Mouse (Mus musculus) brain, embryonic 14.5 days (tissue): Measurements from ENCODE around the gene Frrs1l. TPM values are rescaled to one million over a fixed set of nuclear protein-coding genes. Genes with fewer than 3 reads are reported as not detected.

ENCODE experiments used
- DNase-seq: peaks from one replicate; pipeline ENCODE4 v3.0.0-alpha.2; 2011; ENCODE audit warnings: low read depth
- CTCF ChIP-seq: fragments of 200-500 bp; IDR thresholded peaks from 2 replicates; pipeline ENCODE4 v1.5.1; 2012; ENCODE audit warnings: inconsistent platforms, mild to moderate bottlenecking, moderate library complexity, borderline replicate concordance; ENCODE audit not compliant: insufficient read depth, insufficient read length; ENCODE audit errors: extremely low read depth
- POLR2A ChIP-seq: fragments of 200-500 bp; IDR thresholded peaks from 2 replicates; pipeline ENCODE4 v1.6.1; 2012; ENCODE audit warnings: mild to moderate bottlenecking, inconsistent platforms, borderline replicate concordance; ENCODE audit not compliant: poor library complexity, insufficient read depth, insufficient read length, severe bottlenecking; ENCODE audit errors: extremely low read depth
- polyA plus RNA-seq: library from polyadenylated mRNA; depleted of rRNA; stranded (reverse); fragments of >200 nt; gene quantifications from 2 replicates; pipeline ENCODE4 v1.2.3, GENCODE M21; 2012; rRNA removed

The Frrs1l gene
- 9.6 and 15.1 TPM in 2 replicates for polyA plus RNA-seq

DNA sequence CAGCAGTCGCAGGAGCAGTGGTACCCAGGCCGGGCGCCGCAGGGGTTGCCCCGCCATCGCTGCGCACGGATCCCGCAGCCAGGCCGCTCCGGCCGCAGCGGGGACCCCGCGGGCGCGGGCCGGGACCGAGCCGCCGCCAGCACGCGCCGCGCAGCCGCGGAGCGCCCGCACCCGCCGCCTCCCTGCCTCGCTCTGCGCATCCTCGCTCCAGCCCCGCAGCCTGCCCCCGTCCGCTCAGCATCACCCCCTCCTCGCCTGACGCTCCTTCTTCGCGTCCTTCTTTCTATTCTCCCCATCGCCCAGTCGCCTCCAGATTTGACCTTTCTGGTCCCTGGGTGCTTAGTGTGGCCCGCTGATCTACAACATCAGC, at the start of gene Frrs1l:
Gene Frrs1l, minus strand, starts transcription at position 177 of the 370 bp plus-strand sequence.
- DNase-seq = peak; percentile 75
- no peak for TF ChIP-seq CTCF
- TF ChIP-seq POLR2A = 0 out of 2 replicates have a peak, but pooled peaks have one; percentile 25

DNA sequence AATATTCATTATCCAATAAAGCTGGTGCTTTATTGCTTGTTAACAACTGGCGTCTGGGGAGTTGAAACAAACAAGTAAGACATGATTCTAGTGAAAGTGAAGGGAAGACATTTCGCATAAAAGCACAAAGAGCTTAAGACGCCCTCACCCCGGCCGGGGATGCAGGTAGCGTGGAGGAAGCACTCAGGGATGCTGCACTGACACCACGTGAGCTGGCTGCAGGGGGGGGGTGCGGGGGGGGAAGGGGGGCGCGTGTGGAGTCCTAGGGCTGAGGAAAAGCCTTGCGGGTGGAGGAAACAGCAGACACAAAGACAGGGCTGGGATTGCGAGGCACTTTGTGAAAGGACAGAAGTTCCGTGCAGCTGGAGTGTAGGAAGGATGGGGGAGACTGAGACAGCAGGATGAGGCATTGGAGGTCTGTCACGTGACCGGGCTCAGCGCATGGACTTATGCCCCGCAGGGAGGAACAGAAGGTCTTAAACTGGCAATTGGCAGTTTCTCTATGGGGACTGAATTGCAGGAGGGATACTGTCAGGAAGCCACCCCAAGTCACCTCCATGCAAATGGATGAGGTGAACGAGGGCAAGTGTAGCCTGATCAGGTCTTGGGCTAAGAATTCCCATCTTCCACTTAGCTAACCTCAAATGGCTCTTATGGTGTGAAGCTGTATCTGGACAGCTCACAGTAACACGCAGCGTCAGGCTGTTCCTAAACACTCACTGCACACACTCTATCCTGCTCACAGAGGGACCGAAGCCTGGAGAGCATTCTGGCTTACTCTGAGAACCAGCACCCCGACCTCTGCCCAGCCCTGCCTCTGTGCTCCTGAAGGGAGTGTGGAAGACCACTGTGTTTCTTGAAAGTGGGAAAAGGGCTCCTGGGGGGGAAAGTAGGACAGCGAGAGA, 49.2 kb upstream of the Frrs1l start:
- DNase-seq = peak; percentile 86

DNA sequence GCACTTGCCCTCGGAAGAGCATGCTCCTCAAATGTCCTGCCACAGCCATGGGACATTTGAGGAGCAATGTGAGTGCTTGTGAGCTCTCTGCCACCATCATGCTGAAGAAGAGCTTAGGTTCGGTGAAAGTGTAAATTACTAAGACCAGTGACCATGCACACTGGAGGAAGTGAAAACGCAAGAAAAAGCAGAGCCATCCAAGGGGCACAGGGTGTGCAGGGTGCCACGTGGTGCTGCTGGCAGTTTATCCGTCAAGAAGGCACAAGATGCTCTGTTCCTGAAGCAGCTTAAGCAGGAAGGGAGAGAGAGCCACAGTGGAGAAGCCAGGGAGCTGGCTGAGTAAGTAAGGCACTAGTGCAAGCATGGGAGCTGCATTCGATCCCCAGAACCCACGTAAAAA, 47.4 kb upstream of the Frrs1l start:
- no peak for DNase-seq
- no peak for TF ChIP-seq CTCF
- no peak for TF ChIP-seq POLR2A

More for the DNA sequence above, 49.2 kb upstream of the Frrs1l start:
- TF ChIP-seq CTCF (no peak), POLR2A (no peak)

DNA sequence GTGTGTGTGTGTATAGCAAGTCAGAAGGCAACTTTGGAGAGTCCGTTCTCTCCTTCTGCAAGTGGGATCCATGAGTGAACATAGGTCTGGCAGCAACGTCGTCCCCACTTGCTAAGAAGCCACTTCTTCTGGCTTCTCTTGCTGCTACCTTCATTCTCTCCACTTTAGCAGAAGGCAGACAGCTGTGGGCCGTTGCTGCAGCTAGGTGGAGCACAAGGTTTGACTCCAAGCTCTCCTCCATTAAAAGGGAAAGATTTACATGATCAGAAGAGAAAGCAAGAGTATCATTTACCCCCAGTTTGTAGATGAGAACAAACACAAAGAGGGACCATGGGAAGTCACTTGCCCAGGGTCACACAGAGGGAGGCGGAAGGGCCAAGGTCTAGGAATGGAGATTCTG, 44.0 kb upstream of the Frrs1l start:
- TF ChIP-seq POLR2A (no peak), CTCF (no peak)
- DNase-seq = no peak

DNA sequence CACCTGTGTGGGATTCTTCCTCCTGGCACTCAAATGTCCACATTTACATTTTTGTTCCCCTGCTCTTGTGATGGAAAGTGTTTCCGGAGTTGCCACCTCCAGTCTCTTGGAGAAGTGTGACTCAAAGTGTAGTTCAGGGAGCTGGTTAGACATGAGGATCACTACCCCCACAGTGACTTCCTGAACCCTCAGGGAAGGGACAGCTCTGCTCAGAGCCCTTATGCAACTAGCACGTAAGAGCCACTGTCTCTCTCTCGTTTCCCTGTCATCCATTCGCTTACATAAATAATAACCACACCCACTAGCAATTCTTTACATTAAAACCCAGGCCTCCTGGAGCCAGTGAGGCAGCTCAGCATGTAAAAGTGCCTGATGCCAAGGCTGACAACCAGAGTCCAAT, 41.2 kb upstream of the Frrs1l start:
- no peak for DNase-seq
- TF ChIP-seq POLR2A (no peak), CTCF (no peak)

DNA sequence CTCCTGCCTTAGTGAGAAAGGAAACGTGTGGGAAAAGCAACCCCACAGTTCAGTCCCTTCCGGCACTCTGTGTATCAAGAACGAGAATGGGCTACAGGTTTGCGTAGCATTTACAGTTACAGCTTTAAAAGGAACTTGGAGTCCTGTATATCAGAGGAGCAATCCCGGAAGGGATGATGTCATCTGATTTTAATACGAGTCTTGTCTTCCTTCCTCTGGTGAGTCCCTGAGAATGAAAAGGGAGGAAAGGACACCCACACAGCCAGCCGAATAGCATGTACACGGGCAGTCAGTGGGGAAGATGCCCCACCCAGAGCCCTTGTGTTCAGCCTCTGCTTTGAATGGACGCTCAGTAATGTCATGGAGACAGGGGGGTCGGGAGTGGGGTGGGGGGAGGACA, 37.8 kb upstream of the Frrs1l start:
- TF ChIP-seq POLR2A (no peak), CTCF (no peak)
- no peak for DNase-seq

DNA sequence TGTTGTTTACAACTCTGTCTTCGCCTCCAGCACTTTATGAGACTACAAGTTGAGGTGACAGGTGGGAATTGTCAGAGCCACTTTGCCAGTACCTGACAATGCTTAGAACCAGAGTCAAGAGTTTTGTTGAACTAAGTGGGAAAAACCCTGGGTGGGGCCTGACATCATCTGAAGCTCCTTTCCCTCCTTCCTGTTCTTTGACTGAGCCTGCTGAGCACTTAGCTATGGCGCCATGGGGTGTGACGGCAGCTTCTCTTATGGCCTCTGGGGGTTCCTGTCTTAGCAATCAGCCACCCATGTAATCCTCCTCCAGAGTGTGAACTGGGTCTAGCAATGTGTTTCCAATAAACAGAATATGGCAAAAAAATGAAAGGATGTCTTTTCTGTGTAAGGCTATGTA, 33.3 kb upstream of the Frrs1l start:
- TF ChIP-seq POLR2A (no peak), CTCF (no peak)
- DNase-seq = no peak

DNA sequence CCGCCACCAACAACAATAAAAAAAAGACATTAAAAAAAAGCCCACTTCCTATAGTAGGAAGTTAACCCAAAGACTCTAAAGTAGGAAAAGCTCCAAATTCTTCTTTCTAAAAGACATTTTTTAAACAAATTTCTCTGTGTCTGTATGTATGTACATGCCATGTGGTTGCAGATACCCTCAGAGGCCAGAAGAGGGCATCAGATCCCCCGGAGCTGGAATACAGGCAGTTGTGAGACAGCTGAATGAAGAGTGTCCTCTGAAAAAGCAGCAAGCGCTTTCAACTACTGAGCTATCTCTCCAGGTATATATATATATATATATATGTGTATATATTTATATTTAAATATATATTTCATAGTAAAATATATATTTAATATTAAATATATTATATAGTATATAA, 31.1 kb upstream of the Frrs1l start:
- no peak for DNase-seq
- TF ChIP-seq POLR2A = no peak
- TF ChIP-seq CTCF = peak; percentile 38; the same call in 1 of the 2 replicates

DNA sequence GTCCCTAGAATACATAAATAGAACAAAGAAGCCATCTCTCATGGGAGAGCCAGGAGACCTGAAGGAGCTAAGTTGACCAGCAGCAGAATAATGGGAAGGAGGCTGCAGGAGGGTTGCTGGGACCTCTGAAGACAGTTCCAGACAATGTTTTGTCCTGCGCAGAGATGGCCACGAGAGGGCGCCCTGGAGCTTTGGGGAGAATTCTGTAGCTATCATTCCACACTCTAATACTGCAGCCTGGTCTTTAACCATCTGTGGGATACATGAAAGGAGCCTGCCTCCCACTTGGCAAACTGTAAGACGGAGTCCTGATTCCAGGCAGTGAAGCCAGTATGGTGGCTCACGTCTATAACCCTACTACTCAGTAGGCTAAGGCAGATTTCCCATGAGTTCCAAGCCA, 27.0 kb upstream of the Frrs1l start:
- peak; percentile 66 for DNase-seq
- TF ChIP-seq POLR2A (no peak), CTCF (peak; percentile 81)

DNA sequence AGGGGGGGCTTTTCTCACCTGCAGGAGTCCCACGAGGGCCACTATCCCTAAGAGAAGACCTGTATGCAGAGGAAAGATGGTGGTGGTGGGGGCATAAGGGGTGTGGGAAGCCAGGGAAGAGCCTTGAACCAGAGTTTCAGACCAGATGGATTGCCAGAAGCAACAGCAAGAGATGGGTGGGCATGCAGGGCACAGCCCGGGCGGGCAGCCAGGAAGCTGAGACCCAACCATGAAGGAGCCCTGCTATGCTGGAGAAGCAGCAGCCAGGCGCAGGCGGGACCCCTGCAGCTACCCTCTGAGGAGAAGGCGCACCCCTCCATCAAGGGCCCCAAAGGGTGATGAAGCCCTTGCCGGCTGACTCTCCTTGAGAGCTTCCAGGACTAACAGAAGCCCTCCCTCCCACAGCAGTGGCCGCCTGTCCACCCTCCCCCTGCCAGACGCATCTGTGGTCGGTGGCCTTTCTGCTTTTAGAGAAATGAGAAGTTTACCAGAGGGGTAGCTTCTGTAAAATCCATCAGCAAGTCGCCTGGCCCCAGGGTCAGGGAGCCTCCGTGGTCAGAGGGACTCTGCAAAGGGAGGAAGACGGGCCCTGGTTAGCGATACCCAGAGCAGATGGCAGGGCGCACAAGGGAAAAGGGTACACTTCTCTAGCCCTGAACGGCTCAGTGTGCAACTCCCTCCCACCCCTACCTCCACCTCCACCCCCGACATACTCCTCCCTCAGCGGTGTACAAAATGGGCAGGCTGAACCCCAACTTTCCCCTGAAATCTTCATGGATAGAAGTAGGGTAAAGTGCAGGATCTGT, 26.4 kb upstream of the Frrs1l start:
- no peak for DNase-seq
- TF ChIP-seq CTCF (no peak), POLR2A (no peak)

DNA sequence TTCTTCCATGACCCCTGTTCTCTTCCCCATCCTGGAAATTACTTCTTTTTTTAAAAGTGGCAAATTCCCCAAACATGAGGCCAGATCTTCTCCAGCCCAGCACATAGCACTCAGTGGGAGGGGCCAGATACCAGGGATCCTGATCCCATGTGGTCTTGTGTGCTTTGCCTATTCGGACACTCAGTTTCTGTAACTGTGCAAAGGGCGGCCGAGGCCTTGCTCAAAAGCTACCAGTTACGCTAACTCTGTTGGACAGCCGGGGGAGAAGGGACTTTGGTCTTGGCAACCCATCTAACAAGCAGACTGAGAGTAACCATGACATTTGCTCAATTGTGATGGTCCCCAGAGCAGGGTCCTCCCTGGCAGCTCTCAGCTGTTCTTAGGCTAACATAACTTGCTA, 24.8 kb upstream of the Frrs1l start:
- no peak for DNase-seq
- TF ChIP-seq POLR2A = no peak
- TF ChIP-seq CTCF = no peak
